Mouse (Mus musculus) liver, postnatal 0 days (tissue): ENCODE results near the gene Cadm4. TPM values are rescaled to one million over a fixed set of nuclear protein-coding genes. Genes with fewer than 3 reads are reported as not detected.
A peak's percentile ranks its signal among the peaks of the same experiment; 100 is the strongest.
"Not testable (repeated sequence)": the region's sequence is repeated elsewhere in the genome, so short reads cannot be mapped to it uniquely, and the experiment has no call there.

ENCODE experiments used
- ATAC-seq: fragments of 200-750 bp; cut with Nextera tagmentation; 2 replicates; pipeline ENCODE4 v1.8.0; 2017; ENCODE audit warnings: mild to moderate bottlenecking, moderate library complexity
- DNase-seq: peaks from one replicate; pipeline ENCODE4 v3.0.0-alpha.2; 2016
- H3K27ac ChIP-seq: fragments of 300-500 bp; sonication (generic); 2 replicates; pipeline ENCODE4 v1.5.1; 2014; ENCODE audit warnings: antibody characterized with exemption, moderate library complexity, mild to moderate bottlenecking, low read depth
- H3K27me3 ChIP-seq: fragments of 300-500 bp; sonication (generic); 2 replicates; pipeline ENCODE4 v1.6.1; 2014; ENCODE audit warnings: low read length, control low read depth, mixed read lengths; ENCODE audit not compliant: insufficient read depth
- H3K36me3 ChIP-seq: fragments of 300-500 bp; sonication (generic); replicated peaks from 2 replicates; pipeline ENCODE4 v1.6.1; 2014; ENCODE audit warnings: mild to moderate bottlenecking, control low read depth, low read length, moderate library complexity, mixed read lengths; ENCODE audit not compliant: insufficient read depth
- H3K4me1 ChIP-seq: fragments of 300-500 bp; sonication (generic); 2 replicates; pipeline ENCODE4 v1.6.1; 2014; ENCODE audit warnings: antibody characterized with exemption, mild to moderate bottlenecking, control low read depth; ENCODE audit not compliant: insufficient read depth
- H3K4me2 ChIP-seq: fragments of 300-500 bp; sonication (generic); 2 replicates; pipeline ENCODE4 v1.6.1; 2014; ENCODE audit warnings: low read depth, mild to moderate bottlenecking, low read length, moderate library complexity, mixed read lengths
- H3K4me3 ChIP-seq: fragments of 300-500 bp; sonication (generic); 2 replicates; pipeline ENCODE4 v1.5.1; 2014; ENCODE audit warnings: low read depth, low read length
- H3K9ac ChIP-seq: fragments of 300-500 bp; sonication (generic); replicated peaks from 2 replicates; pipeline ENCODE4 v1.6.1; 2014; ENCODE audit warnings: mild to moderate bottlenecking, moderate library complexity
- H3K9me3 ChIP-seq: fragments of 300-500 bp; sonication (generic); 2 replicates; pipeline ENCODE4 v1.6.1; 2016; ENCODE audit warnings: mild to moderate bottlenecking, control low read depth, low read length, mixed read lengths
- CTCF ChIP-seq: sonication (generic); IDR thresholded peaks from 2 replicates; pipeline ENCODE4 v1.5.1; 2016; ENCODE audit warnings: antibody characterized with exemption, low read depth
- EP300 ChIP-seq: IDR thresholded peaks from 2 replicates; pipeline ENCODE4 v1.6.1; 2016; ENCODE audit warnings: antibody characterized with exemption, low read depth, mild to moderate bottlenecking
- WGBS: fragments of 180-500 bp; shearing (Covaris S2); extraction: QIAGEN DNeasy Blood & Tissue Kit; methylation state at CpG from one replicate; pipeline ENCODE4 v1.1.7; 2014; ENCODE audit not compliant: insufficient replicate concordance; 5-methylcytosine and 5-hydroxymethylcytosine counted together
- polyA plus RNA-seq: library from polyadenylated mRNA; unstranded; fragments of >200 nt; fragmentation: Nextera tagmentation; extraction: Ambion mirVana; gene quantifications from 2 replicates; pipeline ENCODE4 v1.2.1, GENCODE M21; 2015

Gene Cadm4
- polyA plus RNA-seq, 1 experiment from 2014 or later: 0.46 TPM

GRCm38 (mm10) chr7:24479685-24480084 lies 2.1 kb upstream of the Cadm4 start:
- no peaks in the 10 kb centered on the region; the same call in 1 of the 2 replicates for H3K36me3 ChIP-seq
- DNase-seq (no peak), ATAC-seq (no peak)
- peaks cover 11% of the 10 kb centered on the region for H3K4me1 ChIP-seq
- H3K4me2 ChIP-seq: no peak overlapping the region
- H3K27me3 ChIP-seq: peaks cover 37% of the 10 kb centered on the region
- TF ChIP-seq CTCF (no peak), EP300 (no peak)
- peaks cover 3% of the 10 kb centered on the region; the same call in 1 of the 2 replicates for H3K9me3 ChIP-seq
- 78% methylated on average over 2 of the region's 2 CpGs for WGBS
- no peak overlapping the region for H3K4me3 ChIP-seq
- H3K9ac ChIP-seq: no peak overlapping the region
- H3K27ac ChIP-seq: no peak overlapping the region

GRCm38 (mm10) chr7:24480121-24480941 lies 1.5 kb upstream of the Cadm4 start:
- 62% methylated on average over 18 of the region's 18 CpGs for WGBS
- Histone ChIP-seq H3K9me3 (peaks cover 3% of the 10 kb centered on the region; the same call in 1 of the 2 replicates), H3K4me1 (peaks cover 11% of the 10 kb centered on the region), H3K9ac (no peak overlapping the region), H3K4me3 (no peak overlapping the region), H3K27me3 (peaks cover 40% of the 10 kb centered on the region), H3K36me3 (no peaks in the 10 kb centered on the region), H3K4me2 (no peak overlapping the region), H3K27ac (no peak overlapping the region)
- TF ChIP-seq EP300: no peak
- no peak for TF ChIP-seq CTCF
- no peak for ATAC-seq
- DNase-seq: no peak

GRCm38 (mm10) chr7:24480986-24481473 lies 793 bp upstream of the Cadm4 start:
- TF ChIP-seq EP300: no peak
- no peak for TF ChIP-seq CTCF
- Histone ChIP-seq H3K27me3 (peaks cover 42% of the 10 kb centered on the region), H3K36me3 (no peaks in the 10 kb centered on the region)

GRCm38 (mm10) chr7:24482208-24483020 lies 591 bp downstream of the Cadm4 start:
- peaks cover 16% of the 10 kb centered on the region for H3K4me1 ChIP-seq
- H3K36me3 ChIP-seq: no peaks in the 10 kb centered on the region
- peak overlapping the region; percentile 86 for H3K4me2 ChIP-seq
- TF ChIP-seq CTCF (no peak), EP300 (no peak)
- ATAC-seq (0 out of 2 replicates have a peak, but pooled peaks have one; percentile 2), DNase-seq (no peak)
- peaks cover 3% of the 10 kb centered on the region; the same call in 1 of the 2 replicates for H3K9me3 ChIP-seq
- peaks cover 42% of the 10 kb centered on the region for H3K27me3 ChIP-seq
- WGBS: 9% methylated on average over 15 of the region's 38 CpGs
- no peak overlapping the region for H3K27ac ChIP-seq
- peak overlapping the region; percentile 52 for H3K4me3 ChIP-seq
- H3K9ac ChIP-seq: peak overlapping the region; percentile 44

More at GRCm38 (mm10) chr7:24480986-24481473, 793 bp upstream of the Cadm4 start:
- WGBS: 11% methylated on average over 14 of the region's 14 CpGs
- peaks cover 3% of the 10 kb centered on the region; the same call in 1 of the 2 replicates for H3K9me3 ChIP-seq
- peaks cover 11% of the 10 kb centered on the region for H3K4me1 ChIP-seq
- peak overlapping the region; percentile 86 for H3K4me2 ChIP-seq
- H3K4me3 ChIP-seq: peak overlapping the region; percentile 52
- no peak overlapping the region for H3K9ac ChIP-seq
- ATAC-seq: no peak
- DNase-seq: no peak
- H3K27ac ChIP-seq: no peak overlapping the region

DNA sequence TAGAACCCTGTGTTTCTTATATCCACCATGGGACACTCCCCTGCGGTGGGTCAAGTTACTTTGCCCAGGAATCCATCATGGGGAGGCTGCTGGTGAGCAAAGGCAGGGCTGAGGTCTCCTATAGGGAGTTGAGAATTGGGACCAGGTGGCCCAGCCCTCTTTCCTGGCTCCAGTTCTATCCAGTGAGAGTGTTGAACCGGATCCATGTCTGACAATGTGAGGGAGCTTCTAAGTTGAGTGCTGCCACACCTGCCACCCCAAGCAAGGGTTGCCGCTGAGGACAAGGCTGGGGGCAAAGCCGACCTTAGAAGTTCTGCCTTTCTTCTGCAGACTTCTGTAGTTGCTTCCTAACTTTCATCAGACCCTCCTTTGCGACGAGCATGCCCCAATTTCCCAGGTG lies 1.5 kb downstream of the Cadm4 start:
- not testable (repeated sequence) for H3K36me3 ChIP-seq, H3K9me3 ChIP-seq, ATAC-seq, H3K4me3 ChIP-seq, H3K4me2 ChIP-seq, H3K27ac ChIP-seq, DNase-seq, H3K9ac ChIP-seq
- peaks cover 16% of the 10 kb centered on the region for H3K4me1 ChIP-seq
- peaks cover 42% of the 10 kb centered on the region for H3K27me3 ChIP-seq
- 45% methylated on average over 6 of the region's 6 CpGs for WGBS

DNA sequence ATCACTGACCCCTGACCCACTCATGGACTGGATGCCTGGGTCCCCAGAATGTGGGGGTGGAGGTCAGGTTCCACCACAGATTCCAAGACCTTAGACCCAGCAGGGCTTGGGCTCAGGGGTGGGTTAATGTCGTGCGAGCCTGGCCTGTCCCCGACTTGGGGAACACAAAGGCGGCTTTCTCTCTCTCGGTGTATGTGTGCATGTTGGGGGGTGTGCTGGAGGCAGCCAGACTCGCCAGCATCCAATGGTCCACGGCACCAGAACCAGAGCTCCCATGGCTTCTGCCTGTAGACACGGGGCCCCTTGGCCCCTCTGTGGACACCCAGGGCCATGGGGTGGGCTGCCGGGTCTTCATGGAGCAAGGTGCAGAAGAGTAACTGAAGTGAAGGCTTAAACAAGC lies 3.7 kb downstream of the Cadm4 start:
- H3K4me2 ChIP-seq: no peak overlapping the region
- H3K27ac ChIP-seq: no peak overlapping the region
- no peak overlapping the region for H3K4me3 ChIP-seq
- H3K36me3 ChIP-seq: no peaks in the 10 kb centered on the region
- no peaks in the 10 kb centered on the region for H3K9me3 ChIP-seq
- DNase-seq: no peak
- H3K4me1 ChIP-seq: peaks cover 16% of the 10 kb centered on the region
- no peak overlapping the region for H3K9ac ChIP-seq
- peaks cover 42% of the 10 kb centered on the region for H3K27me3 ChIP-seq
- no peak for ATAC-seq
- TF ChIP-seq CTCF (no peak), EP300 (no peak)
- 69% methylated on average over 9 of the region's 9 CpGs for WGBS
